Mouse (Mus musculus) embryonic facial prominence, embryonic 15.5 days (tissue): ENCODE measurements at regions not wholly inside any gene's neighbourhood (a gene's known extent, or its start where the extent isn't known, plus 50 kb on each side); places are given as distances from the start of the nearest gene placed in this dataset.

ENCODE experiments used
- ATAC-seq: fragments of 200-750 bp; cut with Nextera tagmentation; 2 replicates; pipeline ENCODE4 v1.8.0; 2017; ENCODE audit warnings: low read depth, moderate TSS enrichment; ENCODE audit not compliant: insufficient number of reproducible peaks, low FRiP score, low TSS enrichment
- H3K27ac ChIP-seq: fragments of 300-500 bp; sonication (generic); replicated peaks from 2 replicates; pipeline ENCODE4 v1.5.1; 2015; ENCODE audit warnings: mild to moderate bottlenecking, inconsistent platforms
- H3K27me3 ChIP-seq: fragments of 300-500 bp; sonication (generic); 2 replicates; pipeline ENCODE4 v1.6.1; 2015; ENCODE audit warnings: inconsistent platforms
- H3K36me3 ChIP-seq: fragments of 300-500 bp; sonication (generic); 2 replicates; pipeline ENCODE4 v1.6.1; 2015; ENCODE audit warnings: mild to moderate bottlenecking, inconsistent platforms
- H3K4me1 ChIP-seq: fragments of 300-500 bp; sonication (generic); 2 replicates; pipeline ENCODE4 v1.6.1; 2015; ENCODE audit warnings: inconsistent platforms
- H3K4me2 ChIP-seq: fragments of 300-500 bp; sonication (generic); replicated peaks from 2 replicates; pipeline ENCODE4 v1.6.1; 2015; ENCODE audit warnings: mild to moderate bottlenecking, inconsistent platforms
- H3K4me3 ChIP-seq: fragments of 300-500 bp; sonication (generic); replicated peaks from 2 replicates; pipeline ENCODE4 v1.5.1; 2015; ENCODE audit warnings: mild to moderate bottlenecking, inconsistent platforms
- H3K9ac ChIP-seq: fragments of 300-500 bp; sonication (generic); 2 replicates; pipeline ENCODE4 v1.6.1; 2015; ENCODE audit warnings: inconsistent platforms
- H3K9me3 ChIP-seq: fragments of 300-500 bp; sonication (generic); replicated peaks from 2 replicates; pipeline ENCODE4 v1.6.1; 2016; ENCODE audit warnings: inconsistent platforms
- WGBS: fragments of 180-500 bp; shearing (Covaris S2); methylation state at CpG from one replicate; pipeline ENCODE4 v1.1.7; 2015; 5-methylcytosine and 5-hydroxymethylcytosine counted together

GRCm38 (mm10) chr5:64662476-64662875 lies 140.7 kb upstream of the Klf3 start:
- no peaks in the 10 kb centered on the region for H3K36me3 ChIP-seq
- H3K27ac ChIP-seq = no peak overlapping the region
- WGBS = 26% methylated on average over 7 of the region's 7 CpGs
- H3K4me3 ChIP-seq = no peak overlapping the region
- no peak overlapping the region for H3K9ac ChIP-seq
- H3K4me1 ChIP-seq = no peaks in the 10 kb centered on the region
- H3K27me3 ChIP-seq = no peaks in the 10 kb centered on the region
- H3K4me2 ChIP-seq = no peak overlapping the region
- no peaks in the 10 kb centered on the region for H3K9me3 ChIP-seq
- ATAC-seq = no peak

DNA sequence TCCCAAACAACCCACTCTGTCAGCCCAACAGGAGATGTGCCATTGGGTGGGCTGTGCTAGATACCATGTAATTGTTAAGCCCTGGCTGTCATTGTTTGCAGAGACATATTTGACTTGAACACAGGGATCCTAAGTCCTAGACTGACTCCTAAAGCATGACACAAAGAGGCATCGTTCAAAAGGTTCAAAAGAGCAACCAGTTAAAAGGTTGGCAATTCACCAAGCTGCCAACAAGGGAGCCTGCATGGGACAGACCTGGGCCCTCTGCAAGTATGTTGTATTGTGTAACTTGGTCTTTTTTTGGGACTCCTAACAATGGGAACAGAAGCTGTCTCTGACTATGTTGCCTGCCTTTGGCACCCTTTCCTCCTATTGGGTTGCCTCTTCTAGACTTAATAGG lies 139.4 kb upstream of the Klf3 start:
- Histone ChIP-seq H3K4me1 (no peaks in the 10 kb centered on the region), H3K27me3 (no peaks in the 10 kb centered on the region), H3K27ac (no peak overlapping the region), H3K4me3 (no peak overlapping the region), H3K4me2 (no peak overlapping the region), H3K9ac (no peak overlapping the region), H3K9me3 (no peaks in the 10 kb centered on the region), H3K36me3 (no peaks in the 10 kb centered on the region)
- 79% methylated on average over 1 of the region's 1 CpGs for WGBS
- no peak for ATAC-seq

DNA sequence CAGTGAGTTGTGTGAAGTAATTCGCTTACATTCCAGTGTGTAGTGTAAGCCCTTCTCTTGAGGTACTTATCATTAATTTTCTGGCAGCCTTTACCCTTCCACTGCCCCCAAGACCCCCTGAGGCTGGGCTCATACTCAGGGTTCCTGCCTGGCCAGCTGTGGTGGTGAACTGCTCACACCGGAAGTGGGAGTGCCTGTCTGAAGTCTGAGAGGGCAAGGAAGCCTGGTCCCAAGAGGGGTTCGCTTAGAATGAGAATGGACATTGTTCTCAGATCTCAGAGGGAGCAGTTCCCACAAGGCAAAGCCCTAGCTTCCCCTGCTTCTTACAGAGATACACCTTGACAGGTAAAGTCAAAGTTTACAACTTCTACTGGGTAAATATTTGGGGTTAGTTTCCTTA lies 138.1 kb upstream of the Klf3 start:
- no peak for ATAC-seq
- Histone ChIP-seq H3K9ac (no peak overlapping the region), H3K36me3 (no peaks in the 10 kb centered on the region), H3K9me3 (no peaks in the 10 kb centered on the region), H3K4me2 (no peak overlapping the region), H3K4me3 (no peak overlapping the region), H3K27me3 (no peaks in the 10 kb centered on the region), H3K27ac (no peak overlapping the region), H3K4me1 (no peaks in the 10 kb centered on the region)
- 68% methylated on average over 3 of the region's 3 CpGs for WGBS

GRCm38 (mm10) chr5:64666256-64666655 lies 136.9 kb upstream of the Klf3 start:
- Histone ChIP-seq H3K27me3 (no peaks in the 10 kb centered on the region), H3K4me3 (no peak overlapping the region), H3K9me3 (no peaks in the 10 kb centered on the region), H3K4me2 (no peak overlapping the region), H3K27ac (no peak overlapping the region), H3K9ac (no peak overlapping the region), H3K36me3 (no peaks in the 10 kb centered on the region), H3K4me1 (no peaks in the 10 kb centered on the region)
- WGBS = 47% methylated on average over 3 of the region's 3 CpGs
- ATAC-seq = no peak

- Histone ChIP-seq H3K9me3 (no peaks in the 10 kb centered on the region), H3K4me1 (no peaks in the 10 kb centered on the region), H3K27ac (no peak overlapping the region), H3K36me3 (no peaks in the 10 kb centered on the region), H3K4me3 (no peak overlapping the region), H3K4me2 (no peak overlapping the region), H3K9ac (no peak overlapping the region), H3K27me3 (no peaks in the 10 kb centered on the region)
- ATAC-seq = no peak
- WGBS = 77% methylated on average over 3 of the region's 3 CpGs
Measured at GRCm38 (mm10) chr5:64667053-64667452, 136.1 kb upstream of the Klf3 start.

- no peak overlapping the region for H3K4me3 ChIP-seq
- H3K9ac ChIP-seq = no peak overlapping the region
- H3K4me1 ChIP-seq = no peaks in the 10 kb centered on the region
- no peak overlapping the region for H3K27ac ChIP-seq
- ATAC-seq = no peak
- H3K36me3 ChIP-seq = no peaks in the 10 kb centered on the region
- WGBS = 91% methylated on average over 2 of the region's 2 CpGs
- H3K4me2 ChIP-seq = no peak overlapping the region
- no peaks in the 10 kb centered on the region for H3K9me3 ChIP-seq
- no peaks in the 10 kb centered on the region for H3K27me3 ChIP-seq
Measured at GRCm38 (mm10) chr5:64673861-64674260, 129.3 kb upstream of the Klf3 start.

DNA sequence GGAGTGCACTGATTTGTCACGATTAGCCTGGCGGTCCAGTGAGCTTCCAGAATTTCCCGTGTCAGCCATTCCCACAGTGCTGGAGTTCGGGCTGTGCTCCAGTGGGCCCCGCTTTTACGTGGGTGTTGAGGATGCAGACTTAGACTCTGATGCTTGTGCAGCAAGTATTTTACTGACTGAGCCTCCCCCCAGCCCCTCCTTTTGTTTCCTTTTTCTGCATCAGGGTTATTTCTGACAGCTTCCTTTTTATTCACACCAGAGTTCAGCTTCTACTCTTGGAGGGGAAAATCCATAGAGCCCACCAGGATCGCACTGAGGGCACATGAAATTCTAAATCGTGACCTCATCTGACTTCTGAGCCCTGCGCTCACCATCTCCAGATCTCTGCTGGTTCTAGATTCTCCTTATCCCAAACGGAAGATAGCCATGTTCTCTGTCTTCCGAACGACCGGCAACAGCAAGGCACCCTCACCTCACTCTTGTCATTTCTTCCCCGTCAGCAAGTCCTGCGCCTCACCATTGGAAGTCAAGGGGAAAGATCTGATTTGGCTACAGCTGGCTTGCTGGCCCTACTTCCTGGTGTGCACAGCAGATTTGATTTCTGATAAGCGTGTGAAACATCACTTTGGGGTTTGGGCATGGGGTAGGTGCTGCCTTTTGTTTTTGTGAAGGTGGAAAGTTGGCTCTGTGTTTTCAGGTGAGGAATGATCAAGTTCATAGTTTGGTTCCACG lies 126.8 kb upstream of the Klf3 start:
- 86% methylated on average over 17 of the region's 17 CpGs for whole genome bisulfite sequencing

GRCm38 (mm10) chr5:64676946-64677588 lies 126.1 kb upstream of the Klf3 start:
- WGBS = 86% methylated on average over 8 of the region's 8 CpGs
- H3K27me3 ChIP-seq = no peaks in the 10 kb centered on the region
- ATAC-seq = no peak

More for the DNA sequence above, 126.8 kb upstream of the Klf3 start:
- Histone ChIP-seq H3K36me3 (no peaks in the 10 kb centered on the region), H3K4me2 (no peak overlapping the region), H3K4me1 (0 out of 2 replicates have a peak, but pooled peaks cover 4% of the 10 kb centered on the region), H3K27ac (no peak overlapping the region), H3K27me3 (no peaks in the 10 kb centered on the region), H3K9me3 (no peaks in the 10 kb centered on the region), H3K9ac (no peak overlapping the region), H3K4me3 (no peak overlapping the region)
- ATAC-seq = no peak

DNA sequence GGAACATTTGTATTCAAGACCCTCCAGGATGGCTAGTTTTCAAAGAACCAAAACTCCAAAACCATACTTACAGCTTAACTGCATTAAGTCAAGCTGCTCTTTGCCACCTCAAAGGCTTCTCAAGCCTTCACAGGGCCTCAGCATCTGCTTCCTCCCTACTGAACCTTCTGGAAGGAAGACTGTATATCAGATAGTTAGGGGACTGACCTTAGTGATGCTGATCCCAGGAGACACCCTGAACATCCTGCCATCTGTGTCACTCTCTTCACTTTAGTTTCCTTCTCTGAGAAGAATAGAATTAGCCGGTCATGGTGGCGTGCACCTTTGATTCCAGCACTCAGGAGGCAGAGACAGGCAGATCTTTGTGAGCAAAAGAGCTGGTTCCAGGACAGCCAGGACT lies 124.5 kb upstream of the Klf3 start:
- H3K9me3 ChIP-seq = no peaks in the 10 kb centered on the region
- H3K4me3 ChIP-seq = no peak overlapping the region
- H3K4me1 ChIP-seq = peaks cover 4% of the 10 kb centered on the region; the same call in 1 of the 2 replicates
- WGBS = 93% methylated on average over 2 of the region's 2 CpGs
- H3K27me3 ChIP-seq = no peaks in the 10 kb centered on the region
- no peak for ATAC-seq
- no peak overlapping the region for H3K27ac ChIP-seq
- H3K36me3 ChIP-seq = no peaks in the 10 kb centered on the region
- no peak overlapping the region for H3K9ac ChIP-seq
- no peak overlapping the region for H3K4me2 ChIP-seq

More at GRCm38 (mm10) chr5:64676946-64677588, 126.1 kb upstream of the Klf3 start:
- Histone ChIP-seq H3K4me2 (no peak overlapping the region), H3K36me3 (no peaks in the 10 kb centered on the region), H3K9ac (no peak overlapping the region), H3K9me3 (no peaks in the 10 kb centered on the region), H3K27ac (no peak overlapping the region), H3K4me1 (peaks cover 4% of the 10 kb centered on the region; the same call in 1 of the 2 replicates), H3K4me3 (no peak overlapping the region)

GRCm38 (mm10) chr5:64679996-64680625 lies 123.1 kb upstream of the Klf3 start:
- peaks cover 4% of the 10 kb centered on the region; the same call in 1 of the 2 replicates for H3K4me1 ChIP-seq
- no peak overlapping the region for H3K4me3 ChIP-seq
- no peak for ATAC-seq
- H3K9me3 ChIP-seq = no peaks in the 10 kb centered on the region
- 67% methylated on average over 18 of the region's 18 CpGs for WGBS
- no peak overlapping the region for H3K4me2 ChIP-seq
- H3K9ac ChIP-seq = no peak overlapping the region
- no peaks in the 10 kb centered on the region for H3K27me3 ChIP-seq
- no peaks in the 10 kb centered on the region for H3K36me3 ChIP-seq
- H3K27ac ChIP-seq = 0 out of 2 replicates have a peak overlapping the region, but pooled peaks have one; percentile 22

GRCm38 (mm10) chr5:64681161-64681560 lies 122.0 kb upstream of the Klf3 start:
- Histone ChIP-seq H3K4me3 (no peak overlapping the region), H3K9ac (no peak overlapping the region), H3K27ac (no peak overlapping the region), H3K36me3 (no peaks in the 10 kb centered on the region), H3K4me1 (peaks cover 4% of the 10 kb centered on the region; the same call in 1 of the 2 replicates), H3K4me2 (no peak overlapping the region), H3K27me3 (no peaks in the 10 kb centered on the region), H3K9me3 (no peaks in the 10 kb centered on the region)
- ATAC-seq = no peak
- WGBS = 77% methylated on average over 5 of the region's 5 CpGs
